Mouse (Mus musculus) heart, adult 2 months (tissue): ENCODE data around the gene S1pr2.

ENCODE experiments used
- CTCF ChIP-seq: fragments of 200-600 bp; IDR thresholded peaks from 2 replicates; pipeline ENCODE4 v1.8.1; 2022; ENCODE audit warnings: antibody characterized with exemption, mild to moderate bottlenecking, moderate library complexity
- EP300 ChIP-seq: fragments of 200-500 bp; IDR thresholded peaks from 2 replicates; pipeline ENCODE4 v1.6.1; 2011; ENCODE audit warnings: low read depth, low read length, control low read depth; ENCODE audit not compliant: insufficient read depth
- POLR2A ChIP-seq: fragments of 200-500 bp; IDR thresholded peaks from 2 replicates; pipeline ENCODE4 v1.6.1; 2011; ENCODE audit warnings: mild to moderate bottlenecking, low read depth, low read length, control low read depth; ENCODE audit not compliant: insufficient read depth

- TF ChIP-seq EP300: no peak
- TF ChIP-seq POLR2A: no peak
- no peak for TF ChIP-seq CTCF
These were observed 40.0 kb upstream of the S1pr2 start for GRCm38 (mm10) chr9:21016331-21017176.
